Comparison of ENCODE assay signal across 9 mouse cellular contexts in the genomic region with DNA sequence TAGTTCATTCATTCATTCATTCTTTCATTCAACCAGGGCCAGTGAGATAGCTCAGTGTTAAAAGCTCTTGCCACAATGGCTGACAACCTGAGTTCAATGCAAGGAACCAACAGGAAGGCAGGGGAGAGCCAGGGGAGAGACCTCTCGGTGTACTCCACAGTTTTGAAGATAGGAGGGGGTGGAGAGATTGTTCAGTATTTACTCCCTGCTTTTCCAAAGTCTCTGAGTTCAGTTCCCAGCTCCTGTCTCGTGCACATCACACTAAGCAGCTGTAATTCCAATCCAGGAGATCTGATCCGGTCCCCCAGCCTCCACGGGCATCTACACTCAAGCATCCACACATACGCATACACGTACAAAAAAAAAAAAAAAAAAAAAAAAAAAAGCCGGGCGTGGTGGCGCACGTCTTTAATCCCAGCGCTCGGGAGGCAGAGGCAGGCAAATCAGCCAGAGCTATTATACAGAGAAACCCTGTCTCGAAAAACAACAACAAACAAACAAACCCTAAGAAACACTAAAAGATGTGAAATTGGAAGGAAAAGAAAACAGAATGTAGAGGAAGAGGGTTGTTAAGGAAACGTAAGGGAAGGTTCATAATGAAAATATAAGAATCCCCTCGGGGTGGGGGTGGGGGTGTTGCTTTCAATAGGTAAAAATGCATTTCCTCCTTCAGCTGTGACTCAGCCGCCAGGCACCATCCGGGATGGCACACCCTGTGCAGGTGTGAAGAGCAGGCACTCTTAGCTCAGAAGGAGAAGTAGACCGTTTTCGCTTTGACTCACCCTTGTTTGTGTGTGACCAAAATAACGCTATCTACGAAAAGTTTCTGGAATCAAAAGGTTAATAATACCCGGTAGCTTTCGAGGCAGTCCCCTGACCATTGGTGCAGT. TPM values are rescaled to one million over a fixed set of nuclear protein-coding genes. Genes with fewer than 3 reads are reported as not detected.
A peak's percentile ranks its signal among the peaks of the same experiment; 100 is the strongest.
DNase-seq lines count a peak whose midpoint lies in the region; ATAC-seq and TF ChIP-seq lines count a peak whose summit lies in the region.
"Had no signal": no experiment of that assay in that cellular context is flagged by ENCODE, and none has a peak within 500 bp of the region (broad histone marks: within the 10 kb centered on the region; RNA-seq: fewer than 3 reads in every experiment).

No protein-coding gene starts in this region.

- ATAC-seq in hindbrain, postnatal 0 days: no peak
- ATAC-seq in stomach, embryonic 14.5 days (ENCODE audit: insufficient number of reproducible peaks, insufficient read depth, low FRiP score, low read depth): no peak
- no peak for ATAC-seq in erythroid progenitor cell, adult 5-6 weeks (replicated peaks; ENCODE audit: low FRiP score, poor library complexity, severe bottlenecking)

- 0 out of 2 replicates have a peak overlapping the region, but pooled peaks have one; percentile 21 for H3K27ac ChIP-seq in cortical plate, adult 2 months (ENCODE audit: insufficient read depth, low read length)
- no peak overlapping the region for H3K27ac ChIP-seq in hindbrain, postnatal 0 days
- H3K27ac ChIP-seq in stomach, embryonic 14.5 days (ENCODE audit: low read length): no peak overlapping the region

- H3K36me3 ChIP-seq in hindbrain, postnatal 0 days (ENCODE audit: insufficient read depth, low read length): no peaks in the 10 kb centered on the region
- no peaks in the 10 kb centered on the region for H3K36me3 ChIP-seq in stomach, embryonic 14.5 days (ENCODE audit: control insufficient read depth, insufficient read depth, low read length)
- H3K36me3 ChIP-seq: G1E had no signal

- WGBS in hindbrain, postnatal 0 days: 75% methylated on average over 23 of the region's 23 CpGs
- WGBS in stomach, embryonic 14.5 days: 54% methylated on average over 23 of the region's 23 CpGs

- no peak overlapping the region for H3K9ac ChIP-seq in hindbrain, postnatal 0 days (replicated peaks; ENCODE audit: low read length)
- H3K9ac ChIP-seq in stomach, embryonic 14.5 days (replicated peaks; ENCODE audit: low read depth, low read length): no peak overlapping the region

- H3K27me3 ChIP-seq in hindbrain, postnatal 0 days (ENCODE audit: insufficient read depth, low read length): no peaks in the 10 kb centered on the region
- H3K27me3 ChIP-seq in stomach, embryonic 14.5 days (ENCODE audit: control insufficient read depth, insufficient read depth, low read length): no peaks in the 10 kb centered on the region

- no peak for TF ChIP-seq CTCF in cortical plate, adult 2 months (IDR thresholded peaks at IDR 0.05; ENCODE audit: extremely low read depth, insufficient read depth, low read length)
- no peak for TF ChIP-seq CTCF in hindbrain, postnatal 0 days (IDR thresholded peaks at IDR 0.05; ENCODE audit: low read depth)

- H3K4me3 ChIP-seq in cortical plate, adult 2 months (ENCODE audit: insufficient read depth, low read length): peak overlapping the region; percentile 48
- 0 out of 2 replicates have a peak overlapping the region, but pooled peaks have one; percentile 6 for H3K4me3 ChIP-seq in hindbrain, postnatal 0 days (ENCODE audit: low read length)
- peak overlapping the region; percentile 26 for H3K4me3 ChIP-seq in stomach, embryonic 14.5 days (ENCODE audit: low read depth, low read length)

- H3K4me2 ChIP-seq in hindbrain, postnatal 0 days (ENCODE audit: low read depth, low read length): peak overlapping the region; percentile 50
- H3K4me2 ChIP-seq in stomach, embryonic 14.5 days (replicated peaks; ENCODE audit: low read depth, low read length): peak overlapping the region; percentile 52

- intact Hi-C loops in heart, postnatal 14 days (cut with DNase I): no loop called here

- H3K4me1 ChIP-seq in cortical plate, adult 2 months (ENCODE audit: control insufficient read depth, insufficient read depth, low read length): peaks cover 2% of the 10 kb centered on the region; the same call in 1 of the 2 replicates
- H3K4me1 ChIP-seq in hindbrain, postnatal 0 days (ENCODE audit: insufficient read depth, low read length): no peaks in the 10 kb centered on the region
- H3K4me1 ChIP-seq in stomach, embryonic 14.5 days (ENCODE audit: control insufficient read depth, insufficient read depth, low read length): no peaks in the 10 kb centered on the region

- TF ChIP-seq POLR2A in cortical plate, adult 2 months (IDR thresholded peaks at IDR 0.05; ENCODE audit: extremely low read depth, insufficient read depth, low read length): no peak

- no peaks in the 10 kb centered on the region for H3K9me3 ChIP-seq in hindbrain, postnatal 0 days (ENCODE audit: low read length)
- H3K9me3 ChIP-seq in stomach, embryonic 14.5 days (ENCODE audit: control insufficient read depth, low read depth, low read length): no peaks in the 10 kb centered on the region
- H3K9me3 ChIP-seq: G1E had no signal

- DNase-seq in heart, adult 11 months: peak; percentile 91
- DNase-seq in heart, postnatal 14 days: no peak
- no peak for DNase-seq in hindbrain, postnatal 0 days (ENCODE audit: low spot score)
- DNase-seq in lung, postnatal 36 days: peak; percentile 64
- DNase-seq in cerebellum, adult 11 months: no peak

RNA-seq across cellular contexts. Expression of a gene that starts 13.2 kb away (rescaled TPM):
- total RNA-seq in heart, postnatal 14 days (2021): 10 to 100 TPM; 85.2 to 99.5 TPM
- 202 and 219 TPM in 2 replicates for polyA plus RNA-seq in cortical plate, adult 2 months (2012; rRNA removed)
- total RNA-seq in hindbrain, postnatal 0 days (2014; rRNA removed): 86.7 and 87.2 TPM in 2 replicates
- 585 and 630 TPM in 2 replicates for polyA plus RNA-seq in hindbrain, postnatal 0 days (2015; fragmentation: Nextera tagmentation; extraction: Ambion mirVana)
- 721 and 735 TPM in 2 replicates for polyA plus RNA-seq in stomach, embryonic 14.5 days (2014; fragmentation: Nextera tagmentation; extraction: Ambion mirVana)
- total RNA-seq in erythroid progenitor cell, adult 5-6 weeks (2015; ENCODE audit: low replicate concordance): 76.7 and 154 TPM in 2 replicates
- 68.7 and 159 TPM in 2 replicates for total RNA-seq in erythroid progenitor cell, adult 5-6 weeks (2017; ENCODE audit: low replicate concordance)

Comparison
In these comparisons a context has a peak if more than half of its experiments do, and no peak if none do; other contexts are left out.
1. DNase-seq: peak in heart, adult 11 months (single experiment) and lung, postnatal 36 days (single experiment); none in heart, postnatal 14 days (0 of 2), hindbrain, postnatal 0 days (single experiment) and cerebellum, adult 11 months (single experiment).
2. Peak in every context shown above with its lines, with median percentiles within 50 percentile points of each other: H3K4me3 ChIP-seq.